Mouse (Mus musculus): ENCODE results near the gene Gm2007.
"Not testable (repeated sequence)": the region's sequence is repeated elsewhere in the genome, so short reads cannot be mapped to it uniquely, and the experiment has no call there.

Gm2007 gene

GRCm38 (mm10) chr2:175741237-175741636 is at the start of gene Gm2007:
TSS of gene Gm2007 (plus strand) at chr2:175741537.
- not testable (repeated sequence) for DNase-seq (ENCODE audit: low read depth, low spot score)

- DNase-seq (ENCODE audit: low read depth, low spot score), result not testable (repeated sequence)
Observed at GRCm38 (mm10) chr2:175703546-175703945, 37.8 kb upstream of the Gm2007 start, which contains the start of gene Zfp969. TSS of gene Zfp969 (minus strand) at chr2:175703646.

- DNase-seq (ENCODE audit: low read depth, low spot score), result not testable (repeated sequence)
Observed at GRCm38 (mm10) chr2:175800993-175801392, 59.7 kb downstream of the Gm2007 start, which contains the start of gene Gm14288. TSS of gene Gm14288 (minus strand) at chr2:175801093.
